Mouse (Mus musculus) forebrain, embryonic 11.5 days (tissue): ENCODE data around the gene Pitpnm2. TPM values are rescaled to one million over a fixed set of nuclear protein-coding genes. Genes with fewer than 3 reads are reported as not detected.

ENCODE experiments used
- ATAC-seq: fragments of 200-750 bp; cut with Nextera tagmentation; replicated peaks from 2 replicates; pipeline ENCODE4 v1.8.0; 2017; ENCODE audit warnings: moderate TSS enrichment; ENCODE audit not compliant: low FRiP score
- DNase-seq: peaks from one replicate; pipeline ENCODE4 v3.0.0-alpha.2; 2017; ENCODE audit warnings: low spot score
- H3K27ac ChIP-seq: fragments of 300-500 bp; sonication (generic); 2 replicates; pipeline ENCODE4 v1.5.1; 2014; ENCODE audit warnings: low read depth, low read length
- H3K27me3 ChIP-seq: fragments of 300-500 bp; sonication (generic); 2 replicates; pipeline ENCODE4 v1.6.1; 2014; ENCODE audit warnings: mild to moderate bottlenecking, low read length, mixed read lengths; ENCODE audit not compliant: control insufficient read depth, insufficient read depth
- H3K36me3 ChIP-seq: fragments of 300-500 bp; sonication (generic); 2 replicates; pipeline ENCODE4 v1.6.1; 2014; ENCODE audit warnings: mild to moderate bottlenecking, low read length, moderate library complexity, mixed read lengths; ENCODE audit not compliant: control insufficient read depth, insufficient read depth
- H3K4me1 ChIP-seq: fragments of 300-500 bp; sonication (generic); replicated peaks from 2 replicates; pipeline ENCODE4 v1.6.1; 2014; ENCODE audit warnings: low read length, mixed read lengths; ENCODE audit not compliant: control insufficient read depth, insufficient read depth
- H3K4me2 ChIP-seq: fragments of 300-500 bp; sonication (generic); 2 replicates; pipeline ENCODE4 v1.6.1; 2014; ENCODE audit warnings: low read depth, mild to moderate bottlenecking, low read length, moderate library complexity, mixed read lengths; ENCODE audit not compliant: severe bottlenecking
- H3K4me3 ChIP-seq: fragments of 300-500 bp; sonication (generic); 2 replicates; pipeline ENCODE4 v1.5.1; 2014; ENCODE audit warnings: low read depth, low read length
- H3K9ac ChIP-seq: fragments of 300-500 bp; sonication (generic); 2 replicates; pipeline ENCODE4 v1.6.1; 2014; ENCODE audit warnings: low read length
- H3K9me3 ChIP-seq: fragments of 300-500 bp; sonication (generic); 2 replicates; pipeline ENCODE4 v1.6.1; 2016; ENCODE audit warnings: low read length, mixed read lengths; ENCODE audit not compliant: control insufficient read depth
- WGBS: fragments of 180-500 bp; shearing (Covaris S2); extraction: QIAGEN DNeasy Blood & Tissue Kit; methylation state at CpG from one replicate; pipeline ENCODE4 v1.1.7; 2014; 5-methylcytosine and 5-hydroxymethylcytosine counted together
- polyA plus RNA-seq: library from polyadenylated mRNA; unstranded; fragments of >200 nt; fragmentation: Nextera tagmentation; extraction: Ambion mirVana; gene quantifications from 2 replicates; pipeline ENCODE4 v1.2.1, GENCODE M21; 2014

The Pitpnm2 gene
- polyA plus RNA-seq, 1 experiment from 2014 or later: 6.8 TPM

DNA sequence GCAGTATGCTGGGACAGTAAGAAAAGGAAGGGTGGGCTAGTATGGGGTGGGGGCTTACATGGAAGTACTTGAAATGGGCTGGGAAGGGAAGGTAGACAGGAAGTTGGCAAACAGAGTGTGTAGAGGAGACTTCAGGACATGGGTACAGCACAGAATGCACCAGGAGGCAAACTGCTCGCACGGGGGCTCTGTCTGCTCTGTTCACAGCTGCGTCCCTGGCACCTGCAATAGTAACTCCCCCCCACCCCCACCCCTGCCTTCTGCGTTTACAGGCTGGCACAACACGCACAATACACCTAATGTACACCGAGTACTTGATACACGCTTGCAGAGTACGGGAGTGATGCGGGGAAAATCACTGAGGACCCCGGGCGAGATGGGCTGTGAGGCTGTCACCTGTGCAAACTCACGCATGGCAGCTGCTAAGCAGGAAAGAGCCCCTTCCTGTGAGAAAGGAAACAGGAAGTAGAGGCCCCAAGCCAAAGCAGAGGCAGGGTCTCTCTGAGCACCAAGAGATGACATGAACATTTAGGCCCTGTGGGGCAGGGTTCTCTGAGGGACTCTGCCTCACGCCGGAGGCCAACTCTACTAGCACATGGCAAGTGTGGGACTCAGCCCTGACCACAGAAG, 34.9 kb downstream of the Pitpnm2 start:
- H3K27ac ChIP-seq: peak overlapping the region; percentile 7; the same call in 1 of the 2 replicates
- ATAC-seq: no peak
- WGBS: 92% methylated on average over 14 of the region's 14 CpGs

DNA sequence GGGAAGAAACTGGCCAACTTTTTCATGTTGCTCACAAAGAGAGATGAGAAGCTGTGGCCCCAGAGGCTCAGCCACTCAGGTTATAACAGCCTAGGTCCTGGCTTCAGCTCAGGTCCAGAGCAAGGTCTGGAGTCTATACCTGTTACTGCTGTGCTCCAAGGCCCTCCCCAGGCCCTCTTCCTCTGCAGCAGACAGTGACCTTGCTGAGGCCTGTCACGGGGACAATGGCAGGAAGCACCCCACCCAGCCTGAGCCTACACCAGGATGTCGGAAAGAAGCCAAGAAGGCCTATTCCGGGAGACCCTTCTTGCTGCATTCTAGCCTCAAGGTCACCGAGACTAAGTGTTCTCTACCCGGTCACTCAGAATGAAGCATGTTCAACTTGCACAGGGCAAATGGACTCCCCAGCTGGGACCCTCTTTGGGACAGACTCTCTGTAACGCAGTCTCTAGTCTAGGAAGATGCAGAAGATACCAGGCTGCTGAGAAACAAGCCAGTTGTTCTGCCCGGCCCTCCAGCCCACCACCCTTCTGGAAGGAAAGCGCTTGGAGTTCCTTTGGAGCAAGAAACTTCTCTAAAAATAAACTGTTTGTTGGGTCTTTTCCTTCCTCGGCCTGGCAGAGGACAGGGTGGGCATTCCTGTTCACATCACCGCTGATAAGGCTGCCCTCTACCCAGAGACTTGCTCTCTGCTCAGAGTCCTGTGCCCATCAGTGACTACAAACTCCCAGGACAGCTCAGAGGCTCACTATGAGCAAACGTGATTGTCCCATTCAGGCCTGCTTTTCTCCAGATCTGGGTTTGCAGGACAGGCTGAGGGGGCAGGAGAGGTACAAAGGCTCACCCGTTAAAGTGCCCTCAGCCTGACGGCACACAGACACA, 35.7 kb downstream of the Pitpnm2 start:
- Histone ChIP-seq H3K9me3 (no peaks in the 10 kb centered on the region), H3K27ac (peak overlapping the region; percentile 7; the same call in 1 of the 2 replicates), H3K27me3 (no peaks in the 10 kb centered on the region), H3K9ac (no peak overlapping the region), H3K4me2 (no peak overlapping the region), H3K36me3 (no peaks in the 10 kb centered on the region), H3K4me1 (no peaks in the 10 kb centered on the region), H3K4me3 (no peak overlapping the region)
- DNase-seq (no peak), ATAC-seq (no peak)
- 86% methylated on average over 13 of the region's 13 CpGs for WGBS

More for the DNA sequence above, 34.9 kb downstream of the Pitpnm2 start:
- Histone ChIP-seq H3K36me3 (no peaks in the 10 kb centered on the region), H3K4me3 (no peak overlapping the region), H3K9ac (no peak overlapping the region), H3K4me2 (no peak overlapping the region), H3K27me3 (no peaks in the 10 kb centered on the region), H3K9me3 (no peaks in the 10 kb centered on the region), H3K4me1 (no peaks in the 10 kb centered on the region)
- DNase-seq: no peak

DNA sequence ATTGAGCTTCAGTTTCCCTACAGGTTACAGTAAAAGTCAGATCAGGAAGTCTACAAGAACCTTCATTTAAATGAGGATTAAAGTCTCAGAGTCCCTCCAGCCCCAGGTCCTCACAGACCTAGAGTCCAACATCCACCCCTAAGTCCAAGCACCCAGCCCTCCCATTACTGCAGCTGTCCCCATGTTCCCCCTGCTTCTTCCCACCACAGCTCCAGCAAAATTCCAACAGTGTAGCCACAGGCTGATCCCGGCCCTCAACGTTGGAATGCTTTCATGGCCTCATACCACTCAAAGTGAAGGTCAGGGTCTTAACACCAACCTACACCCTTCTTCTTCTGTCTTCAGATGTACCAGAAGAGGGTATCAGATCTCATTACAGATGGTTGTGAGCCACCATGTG, 37.9 kb downstream of the Pitpnm2 start:
- Histone ChIP-seq H3K4me2 (no peak overlapping the region), H3K27ac (no peak overlapping the region), H3K27me3 (no peaks in the 10 kb centered on the region), H3K9me3 (no peaks in the 10 kb centered on the region), H3K4me3 (no peak overlapping the region), H3K4me1 (no peaks in the 10 kb centered on the region), H3K9ac (no peak overlapping the region), H3K36me3 (no peaks in the 10 kb centered on the region)
- DNase-seq: no peak
- WGBS: 89% methylated on average over 2 of the region's 2 CpGs
- ATAC-seq: no peak

DNA sequence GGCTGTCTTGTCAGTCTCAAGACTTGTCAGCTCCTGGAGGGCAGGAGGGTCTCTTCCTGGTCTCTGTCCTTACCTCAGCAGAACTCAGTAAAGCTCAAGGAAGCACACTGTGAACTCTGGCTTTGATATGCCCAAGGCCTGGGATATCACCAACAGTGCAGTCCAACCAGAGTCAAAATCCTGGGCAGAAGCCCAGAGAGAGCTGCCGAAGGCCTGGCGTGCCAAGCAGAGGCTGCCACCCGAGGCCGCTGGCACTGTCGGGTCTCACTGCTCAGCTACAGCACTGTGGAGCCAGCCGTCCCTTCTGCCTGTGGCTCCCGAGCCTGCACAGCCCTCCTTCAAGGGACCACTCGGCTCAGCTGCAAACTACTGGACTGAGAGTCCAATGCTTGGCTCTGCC, 38.3 kb downstream of the Pitpnm2 start:
- H3K4me3 ChIP-seq: no peak overlapping the region
- no peaks in the 10 kb centered on the region for H3K4me1 ChIP-seq

DNA sequence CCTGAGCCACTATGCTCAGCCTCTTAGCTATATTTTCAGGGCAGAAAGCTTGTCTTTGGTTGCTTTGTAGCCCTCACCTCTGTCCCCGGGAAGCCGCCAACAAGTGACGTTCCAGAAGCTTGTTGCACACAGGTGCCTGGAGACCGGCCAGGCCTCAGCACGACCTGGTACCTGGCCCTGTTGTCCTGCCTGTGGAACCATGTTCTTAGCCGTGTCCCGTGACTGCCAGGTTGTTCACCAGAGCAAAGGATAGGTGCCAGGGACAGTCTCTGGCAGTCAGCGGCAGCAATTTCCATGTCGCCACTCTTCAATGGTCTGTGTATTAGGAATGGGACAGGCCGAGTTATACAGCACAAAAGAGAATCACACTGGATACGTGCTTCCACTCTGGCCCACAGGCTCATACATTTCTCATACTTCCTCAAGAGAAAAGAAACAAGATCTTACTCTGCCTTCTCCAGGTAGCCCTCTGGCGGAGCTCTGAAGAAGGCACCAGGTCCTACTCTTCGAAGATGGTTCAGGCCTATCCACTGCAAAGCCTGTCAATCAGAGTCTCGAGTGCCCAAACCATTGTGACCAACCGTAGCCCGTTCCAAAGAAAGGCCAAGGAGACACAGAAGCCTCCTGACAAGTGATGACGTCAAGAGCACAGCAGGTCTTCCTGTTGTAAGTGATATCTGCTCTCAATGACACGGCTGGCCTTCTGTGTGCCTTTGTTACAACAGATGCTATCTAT, 39.1 kb downstream of the Pitpnm2 start:
- H3K36me3 ChIP-seq: no peaks in the 10 kb centered on the region
- no peak overlapping the region for H3K4me2 ChIP-seq
- no peak overlapping the region for H3K4me3 ChIP-seq
- WGBS: 79% methylated on average over 18 of the region's 18 CpGs
- H3K9ac ChIP-seq: no peak overlapping the region
- H3K27me3 ChIP-seq: no peaks in the 10 kb centered on the region
- no peak for ATAC-seq
- 0 out of 2 replicates have a peak, but pooled peaks cover under 1% of the 10 kb centered on the region for H3K4me1 ChIP-seq
- no peak overlapping the region for H3K27ac ChIP-seq
- no peak for DNase-seq
- H3K9me3 ChIP-seq: no peaks in the 10 kb centered on the region

More for the DNA sequence above, 38.3 kb downstream of the Pitpnm2 start:
- DNase-seq (no peak), ATAC-seq (no peak)
- Histone ChIP-seq H3K36me3 (no peaks in the 10 kb centered on the region), H3K9ac (no peak overlapping the region), H3K9me3 (no peaks in the 10 kb centered on the region), H3K4me2 (no peak overlapping the region), H3K27ac (no peak overlapping the region), H3K27me3 (no peaks in the 10 kb centered on the region)
- 90% methylated on average over 8 of the region's 8 CpGs for WGBS

DNA sequence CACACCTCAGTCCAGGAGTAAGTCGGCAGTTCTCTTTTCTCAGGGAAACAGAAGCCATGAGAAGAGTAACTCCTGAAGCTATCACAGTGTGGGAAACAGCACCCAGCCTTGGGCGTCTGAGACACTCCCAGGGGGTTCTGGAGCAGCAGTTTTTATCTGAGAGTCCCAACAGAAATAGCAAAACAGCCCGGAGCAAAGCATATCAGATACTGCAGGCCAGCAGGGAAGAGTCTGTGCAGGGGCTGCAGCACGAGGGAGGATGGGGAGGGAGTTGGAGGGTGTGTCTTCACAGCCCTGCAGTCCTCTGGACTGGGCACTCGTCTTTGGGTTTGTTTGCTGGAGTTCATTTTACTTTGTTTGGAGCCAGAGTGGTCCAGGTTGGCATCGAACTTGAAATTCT, 39.7 kb downstream of the Pitpnm2 start:
- Histone ChIP-seq H3K9ac (no peak overlapping the region), H3K4me3 (no peak overlapping the region), H3K4me1 (0 out of 2 replicates have a peak, but pooled peaks cover 4% of the 10 kb centered on the region), H3K4me2 (no peak overlapping the region), H3K27me3 (no peaks in the 10 kb centered on the region), H3K36me3 (no peaks in the 10 kb centered on the region), H3K9me3 (no peaks in the 10 kb centered on the region), H3K27ac (no peak overlapping the region)
- no peak for ATAC-seq
- 66% methylated on average over 6 of the region's 6 CpGs for WGBS
- DNase-seq: no peak

DNA sequence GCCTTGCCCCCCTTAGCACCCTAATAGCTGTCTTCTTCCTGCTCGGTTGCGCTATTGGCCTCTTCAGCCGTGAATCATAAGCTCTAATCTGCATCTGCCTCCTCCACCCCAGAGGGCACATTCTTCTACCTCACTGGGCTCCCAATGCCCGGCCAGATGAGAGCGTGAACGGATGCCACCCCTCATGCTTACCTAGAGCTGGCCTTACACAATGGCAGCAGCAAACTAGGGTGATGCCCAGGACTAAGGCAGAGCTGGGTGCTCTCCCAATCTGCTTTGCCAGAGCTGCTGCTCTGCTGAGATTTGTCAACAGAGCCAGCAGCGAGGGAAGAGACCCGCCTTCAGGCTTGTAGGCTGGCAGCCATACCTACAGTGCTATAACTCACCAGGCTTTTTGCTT, 41.5 kb downstream of the Pitpnm2 start:
- H3K27ac ChIP-seq: no peak overlapping the region
- ATAC-seq: no peak
- 86% methylated on average over 8 of the region's 8 CpGs for WGBS
- H3K36me3 ChIP-seq: no peaks in the 10 kb centered on the region
- no peak overlapping the region for H3K4me3 ChIP-seq
- 0 out of 2 replicates have a peak, but pooled peaks cover 4% of the 10 kb centered on the region for H3K4me1 ChIP-seq
- H3K27me3 ChIP-seq: no peaks in the 10 kb centered on the region
- H3K9me3 ChIP-seq: no peaks in the 10 kb centered on the region
- DNase-seq: no peak
- no peak overlapping the region for H3K4me2 ChIP-seq
- H3K9ac ChIP-seq: no peak overlapping the region

DNA sequence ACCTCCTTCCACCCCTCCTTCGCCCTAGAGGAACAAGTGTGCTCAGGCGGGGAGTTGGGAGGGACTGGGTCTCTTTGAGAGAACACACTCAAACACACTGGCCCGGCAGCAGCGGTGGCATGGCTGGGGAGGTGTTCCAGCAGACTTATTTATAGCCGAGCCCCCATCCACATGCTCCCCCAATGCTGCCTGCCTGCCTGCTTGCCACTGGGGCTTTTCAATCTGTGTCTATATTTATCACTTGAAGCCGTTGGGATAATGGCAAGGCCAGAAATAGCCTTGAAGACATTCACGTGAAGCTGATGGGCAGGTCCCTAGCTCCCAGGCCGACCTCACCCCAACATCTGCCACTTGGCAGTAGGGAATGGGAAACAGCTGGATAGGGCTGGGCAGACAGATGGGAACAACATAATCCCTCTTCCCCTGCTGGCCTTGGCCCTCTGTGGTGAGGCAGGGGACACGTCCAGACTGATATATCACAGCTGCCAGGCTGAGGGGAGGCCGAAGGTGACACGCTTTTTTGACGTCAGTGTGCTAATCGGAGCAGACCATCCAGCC, 43.0 kb downstream of the Pitpnm2 start:
- WGBS: 67% methylated on average over 13 of the region's 13 CpGs
- Histone ChIP-seq H3K4me3 (no peak overlapping the region), H3K4me1 (0 out of 2 replicates have a peak, but pooled peaks cover 4% of the 10 kb centered on the region), H3K4me2 (no peak overlapping the region), H3K27me3 (no peaks in the 10 kb centered on the region), H3K9me3 (no peaks in the 10 kb centered on the region), H3K27ac (no peak overlapping the region), H3K9ac (no peak overlapping the region), H3K36me3 (no peaks in the 10 kb centered on the region)
- ATAC-seq: no peak
- DNase-seq: no peak
